Mouse (Mus musculus) lung, postnatal 0 days (tissue): ENCODE data around the gene Lrrc4c. TPM values are rescaled to one million over a fixed set of nuclear protein-coding genes. Genes with fewer than 3 reads are reported as not detected.
A peak's percentile ranks its signal among the peaks of the same experiment; 100 is the strongest.

Experiments
- ATAC-seq: fragments of 200-750 bp; cut with Nextera tagmentation; 2 replicates; pipeline ENCODE4 v1.8.0; 2017; ENCODE audit warnings: moderate library complexity
- DNase-seq: peaks from one replicate; pipeline ENCODE4 v3.0.0-alpha.2; 2016; ENCODE audit warnings: low spot score
- H3K27ac ChIP-seq: fragments of 300-500 bp; sonication (generic); 2 replicates; pipeline ENCODE4 v1.5.1; 2014; ENCODE audit warnings: antibody characterized with exemption, mild to moderate bottlenecking, low read length, mixed read lengths
- H3K27me3 ChIP-seq: fragments of 300-500 bp; sonication (generic); replicated peaks from 2 replicates; pipeline ENCODE4 v1.6.1; 2014; ENCODE audit warnings: low read length, mixed read lengths; ENCODE audit not compliant: insufficient read depth
- H3K36me3 ChIP-seq: fragments of 300-500 bp; sonication (generic); 2 replicates; pipeline ENCODE4 v1.6.1; 2014; ENCODE audit warnings: low read length, mixed read lengths; ENCODE audit not compliant: insufficient read depth
- H3K4me1 ChIP-seq: fragments of 300-500 bp; sonication (generic); 2 replicates; pipeline ENCODE4 v1.6.1; 2014; ENCODE audit warnings: antibody characterized with exemption, low read depth, low read length, mixed read lengths; ENCODE audit not compliant: insufficient read depth
- H3K4me2 ChIP-seq: fragments of 300-500 bp; sonication (generic); replicated peaks from 2 replicates; pipeline ENCODE4 v1.6.1; 2014; ENCODE audit warnings: low read depth, mild to moderate bottlenecking, low read length, moderate library complexity, mixed read lengths
- H3K4me3 ChIP-seq: fragments of 300-500 bp; sonication (generic); 2 replicates; pipeline ENCODE4 v1.5.1; 2014; ENCODE audit warnings: low read depth, low read length
- H3K9ac ChIP-seq: fragments of 300-500 bp; sonication (generic); replicated peaks from 2 replicates; pipeline ENCODE4 v1.6.1; 2014; ENCODE audit warnings: low read depth, mild to moderate bottlenecking
- H3K9me3 ChIP-seq: fragments of 300-500 bp; sonication (generic); 2 replicates; pipeline ENCODE4 v1.6.1; 2016; ENCODE audit warnings: low read length, mixed read lengths
- CTCF ChIP-seq: IDR thresholded peaks from 2 replicates; pipeline ENCODE4 v1.5.1; 2016; ENCODE audit warnings: antibody characterized with exemption, mild to moderate bottlenecking
- EP300 ChIP-seq: IDR thresholded peaks from 2 replicates; pipeline ENCODE4 v1.6.1; 2016; ENCODE audit warnings: antibody characterized with exemption, mild to moderate bottlenecking, control low read depth
- WGBS: fragments of 180-500 bp; shearing (Covaris S2); extraction: QIAGEN DNeasy Blood & Tissue Kit; methylation state at CpG from one replicate; pipeline ENCODE4 v1.1.7; 2014; 5-methylcytosine and 5-hydroxymethylcytosine counted together
- polyA plus RNA-seq: library from polyadenylated mRNA; unstranded; fragments of >200 nt; fragmentation: Nextera tagmentation; extraction: Ambion mirVana; gene quantifications from 2 replicates; pipeline ENCODE4 v1.2.1, GENCODE M21; 2015

Gene Lrrc4c
- polyA plus RNA-seq, 1 experiment from 2014 or later, result 0.81 TPM

- no peak overlapping the region for H3K4me2 ChIP-seq
- no peaks in the 10 kb centered on the region for H3K4me1 ChIP-seq
- no peaks in the 10 kb centered on the region for H3K36me3 ChIP-seq
- no peak overlapping the region for H3K4me3 ChIP-seq
- peak; percentile 52 for TF ChIP-seq CTCF
- TF ChIP-seq EP300, result no peak
- H3K27me3 ChIP-seq, result no peaks in the 10 kb centered on the region
- WGBS, result 3% methylated on average over 4 of the region's 4 CpGs
- DNase-seq (peak; percentile 13), ATAC-seq (no peak)
- no peak overlapping the region for H3K9ac ChIP-seq
- no peaks in the 10 kb centered on the region for H3K9me3 ChIP-seq
- no peak overlapping the region for H3K27ac ChIP-seq
These were observed 267.7 kb downstream of the Lrrc4c start for GRCm38 (mm10) chr2:96585665-96586064.

DNA sequence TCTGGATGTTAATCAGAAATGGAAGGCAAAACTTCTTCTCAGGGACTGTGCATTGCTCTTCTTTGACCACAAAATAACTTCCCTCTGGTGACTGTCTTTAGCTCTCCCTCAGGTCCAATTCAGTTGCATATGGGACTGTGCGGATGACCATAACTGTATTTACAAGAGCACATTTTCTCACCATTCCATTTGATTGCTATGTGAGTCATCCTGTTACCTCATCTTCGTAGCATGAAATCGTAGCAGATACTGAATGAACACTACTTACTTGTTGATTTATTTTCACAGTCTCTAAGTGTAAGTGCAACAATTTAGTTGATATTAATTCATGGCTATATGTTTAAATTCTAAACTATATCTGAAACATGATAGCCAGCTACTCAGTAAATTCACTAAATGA lies 286.8 kb downstream of the Lrrc4c start:
- Histone ChIP-seq H3K27me3 (no peaks in the 10 kb centered on the region), H3K27ac (no peak overlapping the region), H3K36me3 (no peaks in the 10 kb centered on the region), H3K9me3 (no peaks in the 10 kb centered on the region), H3K4me1 (no peaks in the 10 kb centered on the region), H3K4me3 (no peak overlapping the region), H3K4me2 (no peak overlapping the region), H3K9ac (no peak overlapping the region)
- DNase-seq, result no peak
- 80% methylated on average over 3 of the region's 3 CpGs for WGBS
- ATAC-seq, result no peak
- TF ChIP-seq CTCF, result no peak

GRCm38 (mm10) chr2:96614121-96614520 lies 296.2 kb downstream of the Lrrc4c start:
- H3K4me2 ChIP-seq, result no peak overlapping the region
- no peaks in the 10 kb centered on the region for H3K36me3 ChIP-seq
- WGBS, result 70% methylated on average over 1 of the region's 1 CpGs
- H3K27ac ChIP-seq, result no peak overlapping the region
- H3K27me3 ChIP-seq, result no peaks in the 10 kb centered on the region
- no peak overlapping the region for H3K4me3 ChIP-seq
- DNase-seq (no peak), ATAC-seq (no peak)
- H3K9me3 ChIP-seq, result no peaks in the 10 kb centered on the region
- H3K4me1 ChIP-seq, result no peaks in the 10 kb centered on the region
- no peak overlapping the region for H3K9ac ChIP-seq
- TF ChIP-seq EP300 (no peak), CTCF (no peak)

DNA sequence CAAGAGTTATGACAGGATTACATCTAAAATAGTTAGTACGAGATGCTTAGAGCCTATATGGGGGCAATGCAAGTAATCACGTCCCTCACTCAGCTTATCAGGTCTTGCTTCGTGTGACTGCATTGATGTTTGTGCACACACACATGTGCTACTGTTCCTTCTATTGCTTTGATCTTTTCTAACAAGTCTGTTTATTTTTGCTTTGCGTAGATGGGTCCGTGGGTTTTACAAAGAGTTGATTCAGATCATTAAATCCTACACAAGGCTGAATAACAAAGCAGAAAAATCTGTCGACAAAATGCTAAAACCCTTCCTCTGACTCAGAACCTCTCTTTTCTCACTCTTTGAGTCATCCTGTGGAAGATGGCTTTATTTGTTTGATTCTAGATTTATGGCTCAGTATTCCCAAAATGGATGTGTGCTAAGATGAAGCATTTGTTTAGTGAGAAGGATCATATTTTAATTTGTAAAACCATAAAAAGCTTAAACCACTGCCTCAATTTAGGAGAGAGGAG lies 300.8 kb downstream of the Lrrc4c start:
- ATAC-seq (no peak), DNase-seq (no peak)
- Histone ChIP-seq H3K4me1 (no peaks in the 10 kb centered on the region), H3K4me3 (no peak overlapping the region), H3K4me2 (no peak overlapping the region), H3K27me3 (no peaks in the 10 kb centered on the region), H3K27ac (no peak overlapping the region), H3K9ac (no peak overlapping the region), H3K36me3 (no peaks in the 10 kb centered on the region), H3K9me3 (no peaks in the 10 kb centered on the region)
- TF ChIP-seq EP300 (no peak), CTCF (no peak)
- 50% methylated on average over 6 of the region's 6 CpGs for WGBS

DNA sequence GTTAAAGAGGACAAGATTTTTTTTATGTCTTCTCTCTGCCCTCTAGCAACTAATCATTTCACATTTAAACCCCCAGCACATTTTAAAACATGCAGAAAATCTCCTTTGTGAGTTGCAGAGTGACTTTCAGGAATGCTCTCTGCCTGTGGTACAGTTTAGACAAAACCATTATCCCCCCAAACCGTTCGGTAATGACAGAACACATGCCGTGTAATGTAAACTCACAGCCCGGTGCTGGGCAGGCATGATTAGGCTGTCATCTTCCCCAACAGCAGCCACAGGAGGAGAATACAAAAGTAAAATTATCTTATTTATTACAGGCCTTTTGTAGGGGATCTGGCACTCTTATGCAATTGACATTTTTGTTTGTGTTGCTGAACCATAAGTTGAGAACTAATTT lies 349.1 kb downstream of the Lrrc4c start:
- Histone ChIP-seq H3K4me2 (no peak overlapping the region), H3K36me3 (no peaks in the 10 kb centered on the region), H3K4me1 (no peaks in the 10 kb centered on the region), H3K9me3 (no peaks in the 10 kb centered on the region), H3K27me3 (no peaks in the 10 kb centered on the region), H3K27ac (no peak overlapping the region), H3K4me3 (no peak overlapping the region), H3K9ac (no peak overlapping the region)
- ATAC-seq (no peak), DNase-seq (no peak)
- TF ChIP-seq EP300 (no peak), CTCF (no peak)
- 31% methylated on average over 4 of the region's 4 CpGs for WGBS

DNA sequence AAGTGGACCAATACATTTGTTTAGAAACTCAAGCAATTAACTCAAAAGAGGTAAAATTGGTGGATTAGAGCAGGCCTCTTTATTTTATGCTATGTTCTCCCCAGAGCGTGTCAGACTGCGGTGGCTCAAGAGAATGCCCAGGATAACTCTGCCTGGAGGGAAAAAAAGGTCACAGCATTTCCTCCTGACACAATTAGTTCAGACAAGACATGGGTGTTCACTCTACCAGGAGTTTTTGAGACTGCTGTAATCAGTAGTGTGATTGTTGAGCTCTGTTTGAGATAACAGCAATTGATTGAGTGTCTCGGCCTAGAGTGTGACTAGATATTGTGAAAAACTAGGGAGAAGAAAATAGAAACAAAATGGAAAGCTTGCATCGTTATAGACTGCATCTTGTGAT lies 363.8 kb downstream of the Lrrc4c start:
- no peaks in the 10 kb centered on the region for H3K27me3 ChIP-seq

GRCm38 (mm10) chr2:96685328-96685727 lies 367.4 kb downstream of the Lrrc4c start:
- 43% methylated on average over 1 of the region's 1 CpGs for WGBS
- Histone ChIP-seq H3K4me1 (no peaks in the 10 kb centered on the region), H3K4me3 (no peak overlapping the region), H3K27me3 (no peaks in the 10 kb centered on the region), H3K27ac (no peak overlapping the region), H3K9ac (no peak overlapping the region), H3K9me3 (no peaks in the 10 kb centered on the region), H3K4me2 (no peak overlapping the region), H3K36me3 (no peaks in the 10 kb centered on the region)
- no peak for TF ChIP-seq CTCF
- no peak for TF ChIP-seq EP300
- no peak for ATAC-seq
- DNase-seq, result no peak

More for the DNA sequence above, 363.8 kb downstream of the Lrrc4c start:
- Histone ChIP-seq H3K36me3 (no peaks in the 10 kb centered on the region), H3K9ac (no peak overlapping the region), H3K4me1 (no peaks in the 10 kb centered on the region), H3K4me2 (no peak overlapping the region), H3K4me3 (no peak overlapping the region), H3K27ac (no peak overlapping the region), H3K9me3 (no peaks in the 10 kb centered on the region)
- no peak for ATAC-seq
- 68% methylated on average over 4 of the region's 4 CpGs for WGBS
- TF ChIP-seq EP300 (no peak), CTCF (no peak)
- DNase-seq, result no peak
